Mouse (Mus musculus) megakaryocyte progenitor cell, adult 5-6 weeks (primary cell): ENCODE results near the gene Rab24. TPM values are rescaled to one million over a fixed set of nuclear protein-coding genes. Genes with fewer than 3 reads are reported as not detected.

ENCODE experiments used
- ATAC-seq: replicated peaks from 2 replicates; pipeline ENCODE4 v1.8.0; 2016; ENCODE audit warnings: mild to moderate bottlenecking, moderate TSS enrichment, inconsistent platforms; ENCODE audit not compliant: poor library complexity
- total RNA-seq, 2 experiments: library from RNA; stranded (forward) in 1 of 2; stranded (reverse) in 1 of 2; fragments of 157-497, 149-512 nt in 1 of 2; fragments of 200-1000 nt in 1 of 2; gene quantifications; 2 replicates each; pipeline versions ENCODE4 v1.2.3 to v1.2.4; 2015 to 2017

The Rab24 gene
- total RNA-seq (2015) = 128 and 152 TPM in 2 replicates
- total RNA-seq (2017) = 25.9 and 34.6 TPM in 2 replicates

DNA sequence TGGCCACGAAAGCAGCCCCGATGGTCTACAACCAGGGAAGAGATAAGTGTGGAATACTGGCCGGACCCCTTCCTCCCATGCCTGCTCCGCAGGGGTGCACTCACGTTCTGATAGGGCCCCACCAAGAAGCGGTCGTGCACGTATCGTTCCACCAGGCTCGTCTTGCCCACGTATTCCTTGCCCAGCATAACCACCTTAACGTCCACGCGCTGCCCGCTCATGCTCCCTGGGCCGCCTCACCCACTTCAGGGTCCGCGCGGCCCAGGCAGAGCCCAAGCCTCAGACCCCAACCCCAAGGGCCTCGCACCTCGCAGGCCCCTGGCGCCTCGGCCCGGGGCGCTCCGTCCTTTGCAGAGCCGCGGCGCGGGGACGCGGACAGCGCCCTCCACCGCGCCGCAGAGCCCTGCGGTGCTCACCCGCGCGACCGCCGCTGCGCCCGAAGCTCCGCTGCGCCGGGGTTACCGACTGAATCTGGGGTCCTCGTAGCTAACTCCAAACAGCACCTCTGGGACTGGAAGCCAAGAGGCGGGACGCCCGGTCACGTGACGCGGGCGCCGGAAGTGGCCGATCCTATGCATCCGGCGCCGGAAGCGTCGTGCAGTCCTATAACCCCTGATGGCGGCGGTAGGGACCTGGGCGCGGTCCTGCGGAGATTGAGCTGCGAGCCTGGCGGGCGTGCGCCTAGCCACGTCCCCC lies at the start of gene Rab24:
Gene Rab24, minus strand, starts transcription at position 513 of the 696 bp plus-strand sequence.
- ATAC-seq = peak; percentile 78

DNA sequence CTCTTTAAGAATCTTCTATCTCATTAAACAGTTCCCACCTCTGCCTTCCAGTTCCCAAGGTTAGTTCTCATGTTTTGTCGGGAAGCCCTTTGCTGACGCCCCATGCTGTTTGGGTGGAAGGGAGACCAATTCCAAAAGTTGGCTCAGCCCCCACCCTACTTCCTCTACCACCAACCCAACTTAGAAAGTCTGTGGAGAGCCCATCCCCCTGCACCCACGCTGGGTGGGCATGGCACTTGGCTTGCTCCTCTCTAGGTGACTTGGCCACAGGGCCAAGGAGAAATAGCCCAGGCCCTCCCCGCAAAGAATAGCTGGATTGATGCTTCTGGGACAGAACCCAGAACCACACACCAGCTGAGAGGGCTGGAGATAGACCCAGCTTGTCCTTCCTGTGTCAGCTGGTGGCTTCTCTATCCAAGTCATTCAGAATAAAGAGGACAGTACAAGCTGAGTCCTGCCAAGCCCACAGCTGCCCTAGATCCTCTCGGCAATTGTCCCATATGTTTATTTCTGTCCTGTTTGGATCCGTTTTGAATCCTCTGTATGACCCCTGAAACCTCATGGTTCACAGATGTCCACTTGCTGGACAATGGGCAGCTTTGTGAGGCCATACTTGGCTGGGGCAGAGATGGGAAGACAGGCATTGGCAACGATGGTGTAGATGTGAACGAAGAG lies 49.4 kb upstream of the Rab24 start:
- ATAC-seq = no peak

GRCm38 (mm10) chr13:55370234-55370633 lies 48.5 kb upstream of the Rab24 start:
- ATAC-seq = no peak

GRCm38 (mm10) chr13:55369531-55370114 lies 47.9 kb upstream of the Rab24 start, which contains the start of gene Rgs14:
Rgs14 (plus strand) TSS chr13:55369732.
- peak; percentile 89 for ATAC-seq

DNA sequence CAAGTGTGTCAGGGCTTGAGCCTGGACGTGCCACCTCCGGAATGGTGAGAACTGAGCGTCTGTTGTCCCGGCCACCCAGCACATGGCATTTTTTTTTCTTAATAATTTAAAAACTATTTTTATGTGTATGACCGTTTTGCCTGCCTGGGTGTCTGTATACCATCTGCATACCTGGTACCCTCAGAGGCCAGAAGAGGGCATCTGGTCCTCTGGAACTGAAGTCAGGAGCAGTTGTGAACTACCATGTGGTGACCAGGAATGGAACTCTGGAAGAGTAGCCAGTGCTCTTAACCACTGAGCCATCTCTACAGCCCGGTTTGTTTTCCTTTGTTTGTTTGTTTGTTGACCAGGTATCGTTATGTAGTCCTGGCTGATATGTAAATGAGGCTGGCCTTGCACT lies 46.7 kb upstream of the Rab24 start:
- ATAC-seq = no peak

DNA sequence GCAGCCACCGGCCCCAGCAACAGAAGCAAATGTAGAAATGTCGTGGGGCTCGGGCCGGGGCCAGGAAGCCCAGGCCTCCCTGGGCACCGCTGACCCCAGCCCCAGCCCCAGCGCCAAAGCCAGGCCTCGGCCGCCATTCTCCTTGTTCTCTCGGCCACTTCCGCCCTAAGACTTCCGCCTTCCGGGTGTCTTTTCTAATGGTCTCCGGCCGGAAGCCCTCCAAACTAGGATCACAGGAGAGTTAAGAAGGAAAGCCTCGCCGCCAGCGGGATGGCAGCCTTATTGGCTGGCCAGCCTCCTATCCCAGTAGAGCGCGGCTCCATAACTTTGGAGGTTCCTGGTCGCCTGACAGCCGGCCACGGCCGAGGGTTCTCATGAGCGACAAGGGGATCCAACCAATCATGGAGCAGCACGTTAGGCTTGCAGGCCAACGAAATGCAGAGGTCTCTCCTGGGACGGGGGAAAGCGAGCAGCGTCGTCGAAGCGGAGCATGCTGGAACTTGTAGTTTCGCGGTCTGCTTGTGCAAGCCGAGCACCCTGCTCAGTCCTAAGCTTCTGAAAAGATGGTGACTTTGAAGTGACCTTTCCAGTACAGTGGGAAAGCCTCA lies 40.8 kb upstream of the Rab24 start, which contains the start of gene Lman2:
Gene Lman2, minus strand, starts transcription at position 331 of the 608 bp plus-strand sequence.
- peak; percentile 97 for ATAC-seq

GRCm38 (mm10) chr13:55361974-55362452 lies 40.3 kb upstream of the Rab24 start:
- ATAC-seq = peak; percentile 14

- ATAC-seq = no peak
Observed at GRCm38 (mm10) chr13:55361145-55361544, 39.4 kb upstream of the Rab24 start.

GRCm38 (mm10) chr13:55346745-55347144 lies 25.0 kb upstream of the Rab24 start:
- ATAC-seq = no peak

DNA sequence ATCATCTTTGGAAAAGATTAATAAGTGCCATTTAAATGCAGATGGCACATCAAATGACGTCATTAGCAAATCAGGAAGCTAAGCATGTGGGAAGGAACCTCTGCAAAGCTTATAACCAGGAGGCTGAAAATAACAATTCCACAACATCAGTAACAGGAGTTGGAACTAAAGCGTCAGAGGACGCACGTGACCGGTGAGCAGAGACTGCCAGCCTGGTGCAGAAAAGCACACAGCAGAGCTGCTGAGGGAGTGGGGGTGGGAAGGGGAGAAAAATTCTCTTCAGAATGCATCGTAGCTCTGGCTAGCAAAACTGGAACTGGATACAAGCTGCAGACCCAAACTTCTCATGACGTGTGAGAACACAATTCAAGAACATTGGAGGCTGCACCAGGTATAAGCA lies 22.5 kb upstream of the Rab24 start:
- ATAC-seq = no peak

GRCm38 (mm10) chr13:55342469-55342868 lies 20.7 kb upstream of the Rab24 start:
- no peak for ATAC-seq

DNA sequence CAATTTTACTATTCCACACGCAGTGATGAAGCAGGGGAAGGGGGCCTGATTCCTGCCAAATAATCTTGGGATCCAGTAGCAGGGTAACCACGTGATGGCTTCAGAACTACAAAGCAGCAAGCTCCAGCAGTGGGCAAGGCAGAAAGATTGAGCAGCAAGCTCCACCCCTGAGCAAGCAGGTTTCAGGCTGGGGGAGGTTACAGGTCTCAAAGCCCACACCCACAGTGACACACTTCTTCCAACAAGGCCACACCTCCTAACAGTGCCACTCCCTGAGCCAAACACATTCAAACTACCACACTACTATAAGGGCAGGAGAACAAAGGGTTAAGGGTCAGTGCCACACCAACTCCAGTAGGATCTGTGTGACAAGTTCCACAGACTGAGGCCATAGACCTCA lies 17.5 kb upstream of the Rab24 start:
- peak; percentile 46 for ATAC-seq

DNA sequence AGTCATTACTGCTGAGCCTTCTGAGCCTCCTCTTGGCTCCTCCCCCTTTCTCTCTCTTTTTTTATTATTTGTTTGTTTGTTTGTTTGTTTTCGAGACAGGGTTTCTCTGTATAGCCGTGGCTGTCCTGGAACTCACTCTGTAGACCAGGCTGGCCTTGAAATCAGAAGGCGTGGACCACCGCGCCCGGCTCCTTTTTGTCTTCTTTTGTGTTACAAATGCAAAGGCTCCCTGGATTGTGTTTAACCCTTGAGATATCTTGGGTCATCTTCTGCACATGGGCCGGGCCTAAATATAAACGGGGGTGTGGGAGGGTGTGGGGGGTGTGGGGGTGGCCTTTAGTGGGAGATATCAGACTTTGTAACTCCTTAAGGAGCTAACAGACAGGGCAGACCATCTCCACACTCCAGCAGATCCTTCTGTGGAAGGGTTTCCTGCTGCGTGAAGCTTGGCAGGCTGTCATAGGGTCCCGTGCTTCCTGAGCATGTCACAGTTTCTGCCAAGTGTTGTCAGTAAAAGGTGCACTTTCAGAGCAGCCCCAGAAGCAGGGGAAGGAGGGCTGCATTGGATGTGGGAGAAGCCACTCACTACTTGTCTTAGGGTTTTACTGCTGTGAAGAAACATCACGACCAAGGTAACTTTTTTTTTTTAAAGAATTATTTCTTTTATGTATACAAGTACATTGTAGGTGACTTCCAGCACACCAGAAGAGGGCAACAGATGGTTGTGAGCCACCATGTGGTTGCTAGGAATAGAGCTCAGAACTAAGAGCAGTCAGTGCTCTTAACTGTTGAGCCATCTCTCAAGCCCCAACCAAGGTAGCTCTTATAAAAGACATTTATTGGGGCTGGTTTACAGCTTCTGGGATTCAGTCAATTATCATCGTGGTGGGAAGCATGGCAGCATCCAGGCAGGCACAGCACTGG lies 16.6 kb upstream of the Rab24 start:
- ATAC-seq = no peak

GRCm38 (mm10) chr13:55337341-55337975 lies 15.7 kb upstream of the Rab24 start:
- ATAC-seq = no peak

- ATAC-seq = no peak
Observed at GRCm38 (mm10) chr13:55335701-55336100, 14.0 kb upstream of the Rab24 start.

- no peak for ATAC-seq
Observed at GRCm38 (mm10) chr13:55332331-55332730, 10.6 kb upstream of the Rab24 start.

DNA sequence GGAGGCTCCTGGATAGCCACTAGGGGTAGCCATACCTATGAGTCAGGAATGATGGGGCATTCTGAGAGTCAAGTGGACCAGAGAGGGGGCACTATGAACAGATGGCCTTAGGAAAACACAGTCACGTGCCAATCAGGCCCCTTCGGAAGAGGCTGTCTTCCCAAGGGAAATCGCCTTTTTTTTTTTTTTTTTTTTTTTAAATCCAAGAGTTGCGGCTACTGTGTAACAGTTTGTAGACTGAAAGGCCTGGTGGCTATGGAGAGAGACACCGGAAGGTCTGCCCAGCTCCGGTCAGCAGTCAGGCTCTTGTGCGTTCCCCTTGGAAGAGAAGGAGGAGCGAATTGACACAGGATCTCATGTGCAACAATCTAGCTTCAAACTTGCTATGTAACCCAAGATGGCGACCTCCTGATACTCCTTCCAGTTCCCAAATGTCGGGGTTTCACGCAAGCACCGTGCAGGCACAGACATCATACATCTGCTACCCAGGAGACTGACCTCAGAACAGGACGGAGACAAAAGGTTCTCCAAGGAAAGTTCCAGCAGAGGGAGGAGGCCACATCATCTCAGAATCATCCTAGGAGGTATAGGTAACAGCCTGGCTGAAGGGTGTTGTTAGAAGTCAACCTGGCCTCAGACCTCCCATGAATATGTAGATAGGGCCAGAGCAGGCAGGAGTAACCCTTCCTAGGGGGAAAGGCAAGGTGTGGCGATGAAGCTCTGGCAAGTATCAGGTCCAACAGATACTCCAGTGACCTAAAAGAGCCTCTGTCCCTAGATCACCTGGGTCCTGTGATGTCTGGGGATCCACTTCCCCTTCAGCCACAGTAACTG lies 9.0 kb upstream of the Rab24 start:
- ATAC-seq = no peak

DNA sequence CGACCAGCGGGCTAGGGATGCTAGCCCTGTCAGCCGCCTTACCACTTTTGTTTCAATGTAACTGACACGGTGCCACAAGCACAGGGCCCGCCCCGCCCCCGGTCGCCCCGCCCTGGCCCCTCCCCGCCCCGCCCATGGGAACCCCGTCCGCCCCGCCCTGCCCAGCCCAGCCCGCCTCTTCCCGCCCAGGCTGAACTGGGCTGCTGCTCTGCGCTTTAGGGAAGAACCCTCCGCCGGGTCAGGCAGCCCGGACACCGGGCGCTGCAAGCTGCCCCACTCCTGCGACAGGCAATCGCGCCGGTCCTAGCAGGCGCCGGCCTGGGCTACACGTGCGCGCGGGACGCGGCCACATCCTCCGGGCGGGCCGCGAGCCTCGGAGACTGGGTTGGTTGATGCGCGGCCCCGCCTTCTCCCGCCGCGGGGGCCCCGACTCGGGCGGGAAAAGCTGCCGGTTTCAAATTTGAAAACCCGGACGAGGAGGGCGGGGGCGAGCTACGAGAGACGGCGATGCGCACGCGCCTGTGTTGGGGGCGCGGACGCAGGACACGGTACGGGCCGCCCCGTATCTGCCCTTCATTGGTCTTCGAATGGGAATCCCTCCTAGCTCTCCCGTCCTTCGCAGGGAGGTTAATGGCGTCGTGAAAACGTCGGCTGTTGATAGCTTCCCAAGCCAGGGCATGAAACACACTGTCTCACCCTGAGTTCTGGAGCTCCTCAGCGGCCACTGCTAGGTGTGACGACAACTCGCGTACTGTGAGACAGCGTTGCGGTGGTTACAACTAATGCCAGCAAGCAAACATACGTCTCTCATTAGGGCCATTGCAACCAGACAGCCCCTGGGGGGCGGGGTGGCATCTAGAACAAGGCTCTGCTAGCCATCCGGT lies 8.2 kb upstream of the Rab24 start, which contains the start of gene Mxd3:
Gene Mxd3, minus strand, starts transcription at position 141 of the 884 bp plus-strand sequence.
- peak; percentile 58 for ATAC-seq
